Mouse (Mus musculus) hindbrain, embryonic 13.5 days (tissue): ENCODE measurements at regions not wholly inside any gene's neighbourhood (a gene's known extent, or its start where the extent isn't known, plus 50 kb on each side); places are given as distances from the start of the nearest gene placed in this dataset.
A peak's percentile ranks its signal among the peaks of the same experiment; 100 is the strongest.
"Not testable (repeated sequence)": the region's sequence is repeated elsewhere in the genome, so short reads cannot be mapped to it uniquely, and the experiment has no call there.

Experiments
- ATAC-seq: fragments of 200-750 bp; cut with Nextera tagmentation; 2 replicates; pipeline ENCODE4 v1.8.0; 2017; ENCODE audit warnings: moderate TSS enrichment; ENCODE audit not compliant: low FRiP score
- H3K27ac ChIP-seq: fragments of 300-500 bp; sonication (generic); 2 replicates; pipeline ENCODE4 v1.5.1; 2015; ENCODE audit warnings: inconsistent platforms, mild to moderate bottlenecking, moderate library complexity
- H3K27me3 ChIP-seq: fragments of 300-500 bp; sonication (generic); 2 replicates; pipeline ENCODE4 v1.6.1; 2015; ENCODE audit warnings: mild to moderate bottlenecking, inconsistent platforms
- H3K36me3 ChIP-seq: fragments of 300-500 bp; sonication (generic); 2 replicates; pipeline ENCODE4 v1.6.1; 2015; ENCODE audit warnings: mild to moderate bottlenecking, inconsistent platforms
- H3K4me1 ChIP-seq: fragments of 300-500 bp; sonication (generic); replicated peaks from 2 replicates; pipeline ENCODE4 v1.6.1; 2015; ENCODE audit warnings: inconsistent platforms
- H3K4me2 ChIP-seq: fragments of 300-500 bp; sonication (generic); 2 replicates; pipeline ENCODE4 v1.6.1; 2015; ENCODE audit warnings: inconsistent platforms, mild to moderate bottlenecking, moderate library complexity
- H3K4me3 ChIP-seq: fragments of 300-500 bp; sonication (generic); 2 replicates; pipeline ENCODE4 v1.5.1; 2015; ENCODE audit warnings: mild to moderate bottlenecking, inconsistent platforms
- H3K9ac ChIP-seq: fragments of 300-500 bp; sonication (generic); 2 replicates; pipeline ENCODE4 v1.6.1; 2015; ENCODE audit warnings: mild to moderate bottlenecking, inconsistent platforms
- H3K9me3 ChIP-seq: fragments of 300-500 bp; sonication (generic); 2 replicates; pipeline ENCODE4 v1.6.1; 2016; ENCODE audit warnings: inconsistent platforms
- WGBS: fragments of 180-500 bp; shearing (Covaris S2); methylation state at CpG from one replicate; pipeline ENCODE4 v1.1.7; 2015; 5-methylcytosine and 5-hydroxymethylcytosine counted together

GRCm38 (mm10) chr12:20614766-20615165 lies 375.5 kb upstream of the Asap2 start:
- not testable (repeated sequence) for H3K4me1 ChIP-seq, H3K9me3 ChIP-seq, H3K4me2 ChIP-seq, ATAC-seq, H3K27me3 ChIP-seq, H3K36me3 ChIP-seq, H3K27ac ChIP-seq
- WGBS: 0% methylated on average over 26 of the region's 39 CpGs
- Histone ChIP-seq H3K9ac (peak overlapping the region; percentile 67; the same call in 1 of the 2 replicates), H3K4me3 (peak overlapping the region; percentile 39)
